Mouse (Mus musculus) embryonic facial prominence, embryonic 10.5 days (tissue): ENCODE data around the gene Olfr1466. TPM values are rescaled to one million over a fixed set of nuclear protein-coding genes. Genes with fewer than 3 reads are reported as not detected.

Source experiments
- DNase-seq: peaks from one replicate; pipeline ENCODE4 v3.0.0-alpha.2; 2017; ENCODE audit warnings: low spot score
- H3K27ac ChIP-seq: fragments of 300-500 bp; sonication (generic); replicated peaks from 2 replicates; pipeline ENCODE4 v1.5.1; 2016; ENCODE audit warnings: mild to moderate bottlenecking
- H3K27me3 ChIP-seq: fragments of 300-500 bp; sonication (generic); replicated peaks from 2 replicates; pipeline ENCODE4 v1.6.1; 2016; ENCODE audit warnings: low read depth, mild to moderate bottlenecking; ENCODE audit not compliant: poor library complexity, severe bottlenecking
- H3K36me3 ChIP-seq: fragments of 300-500 bp; sonication (generic); replicated peaks from 2 replicates; pipeline ENCODE4 v1.6.1; 2016; ENCODE audit warnings: mild to moderate bottlenecking, moderate library complexity
- H3K4me1 ChIP-seq: fragments of 300-500 bp; sonication (generic); 2 replicates; pipeline ENCODE4 v1.6.1; 2016
- H3K4me3 ChIP-seq: fragments of 300-500 bp; sonication (generic); 2 replicates; pipeline ENCODE4 v1.5.1; 2016; ENCODE audit warnings: mild to moderate bottlenecking, moderate library complexity
- H3K9me3 ChIP-seq: fragments of 300-500 bp; sonication (generic); 2 replicates; pipeline ENCODE4 v1.6.1; 2016; ENCODE audit warnings: mild to moderate bottlenecking
- WGBS: fragments of 180-500 bp; shearing (Covaris S2); methylation state at CpG from one replicate; pipeline ENCODE4 v1.1.7; 2016; 5-methylcytosine and 5-hydroxymethylcytosine counted together
- polyA plus RNA-seq: library from polyadenylated mRNA; unstranded; fragments of >200 nt; fragmentation: Nextera tagmentation; extraction: Ambion mirVana; gene quantifications from 2 replicates; pipeline ENCODE4 v1.2.1, GENCODE M21; 2016

Olfr1466 gene
- not detected in 2 replicates for polyA plus RNA-seq

- no peaks in the 10 kb centered on the region for H3K4me1 ChIP-seq
- no peaks in the 10 kb centered on the region for H3K27me3 ChIP-seq
- WGBS = 96% methylated on average over 2 of the region's 2 CpGs
- DNase-seq = no peak
- H3K9me3 ChIP-seq = peaks cover 24% of the 10 kb centered on the region; the same call in 1 of the 2 replicates
- no peak within 1 kb of the TSS for H3K27ac ChIP-seq
- no peaks in the 10 kb centered on the region for H3K36me3 ChIP-seq
- no peak within 1 kb of the TSS for H3K4me3 ChIP-seq
Measured at GRCm38 (mm10) chr19:13338562-13338961, at the start of gene Olfr1466. TSS of gene Olfr1466 (plus strand) at chr19:13338862.

GRCm38 (mm10) chr19:13315441-13315840 lies 23.2 kb upstream of the Olfr1466 start, which contains the start of gene Olfr1465:
TSS of gene Olfr1465 (minus strand) at chr19:13315541.
- no peaks in the 10 kb centered on the region for H3K4me1 ChIP-seq
- no peaks in the 10 kb centered on the region for H3K36me3 ChIP-seq
- no peak within 1 kb of the TSS for H3K4me3 ChIP-seq
- DNase-seq = no peak
- H3K9me3 ChIP-seq = peaks cover 10% of the 10 kb centered on the region
- H3K27me3 ChIP-seq = no peaks in the 10 kb centered on the region
- H3K27ac ChIP-seq = no peak within 1 kb of the TSS

GRCm38 (mm10) chr19:13361936-13362335 lies 23.3 kb downstream of the Olfr1466 start, which contains the start of gene Olfr1467:
TSS of gene Olfr1467 (plus strand) at chr19:13362236.
- no peaks in the 10 kb centered on the region for H3K27me3 ChIP-seq
- H3K27ac ChIP-seq = no peak within 1 kb of the TSS
- no peaks in the 10 kb centered on the region for H3K36me3 ChIP-seq
- no peaks in the 10 kb centered on the region for H3K4me1 ChIP-seq
- 74% methylated on average over 2 of the region's 2 CpGs for WGBS
- DNase-seq = no peak
- H3K9me3 ChIP-seq = peaks cover 24% of the 10 kb centered on the region; the same call in 1 of the 2 replicates
- no peak within 1 kb of the TSS for H3K4me3 ChIP-seq

Other genes with a start within 250 kb of the Olfr1466 start
- gene Olfr1457, start 241.0 kb upstream of the Olfr1466 start, polyA plus RNA-seq = not detected in 2 replicates
- not detected in 2 replicates for gene Olfr1458, start 232.1 kb upstream of the Olfr1466 start, polyA plus RNA-seq
- gene Olfr1459, start 189.3 kb upstream of the Olfr1466 start, polyA plus RNA-seq = not detected in 2 replicates
- gene Olfr1461, start 175.9 kb upstream of the Olfr1466 start, polyA plus RNA-seq = not detected in 2 replicates
- gene Olfr1462, start 153.1 kb upstream of the Olfr1466 start, polyA plus RNA-seq = not detected in 2 replicates
- gene Olfr1463, start 107.5 kb upstream of the Olfr1466 start, polyA plus RNA-seq = not detected in 2 replicates
- gene Olfr1465, start 23.3 kb upstream of the Olfr1466 start, polyA plus RNA-seq = not detected in 2 replicates
- gene Olfr1467, start 23.4 kb downstream of the Olfr1466 start, polyA plus RNA-seq = not detected in 2 replicates
- gene Olfr1469, start 69.0 kb downstream of the Olfr1466 start, polyA plus RNA-seq = not detected in 2 replicates
- gene Olfr1471, start 104.5 kb downstream of the Olfr1466 start, polyA plus RNA-seq = not detected in 2 replicates
- gene Olfr1472, start 117.2 kb downstream of the Olfr1466 start, polyA plus RNA-seq = not detected in 2 replicates
- gene Olfr1474, start 130.7 kb downstream of the Olfr1466 start, polyA plus RNA-seq = not detected in 2 replicates
- not detected in 2 replicates for gene Olfr1475, start 141.3 kb downstream of the Olfr1466 start, polyA plus RNA-seq
- gene Olfr1477, start 161.7 kb downstream of the Olfr1466 start, polyA plus RNA-seq = not detected in 2 replicates
- gene Olfr1480, start 189.1 kb downstream of the Olfr1466 start, polyA plus RNA-seq = not detected in 2 replicates
- not detected in 2 replicates for gene Olfr1484, start 244.6 kb downstream of the Olfr1466 start, polyA plus RNA-seq